Mouse (Mus musculus): ENCODE measurements at regions not wholly inside any gene's neighbourhood (a gene's known extent, or its start where the extent isn't known, plus 50 kb on each side); places are given as distances from the start of the nearest gene placed in this dataset.

GRCm38 (mm10) chr3:102340731-102341130 lies 129.0 kb upstream of the Ngf start:
- TF ChIP-seq GATA1 (IDR thresholded peaks at IDR 0.05; ENCODE audit: borderline replicate concordance, low read length) (no peak), CTCF (IDR thresholded peaks at IDR 0.05; ENCODE audit: low read depth, low read length) (no peak), TAL1 (conservative IDR thresholded peaks at IDR 0.05; ENCODE audit: low read depth, low read length) (no peak), GATA2 (IDR thresholded peaks at IDR 0.05; ENCODE audit: borderline replicate concordance, low read depth, low read length) (no peak), POLR2AphosphoS5 (IDR thresholded peaks at IDR 0.05; ENCODE audit: insufficient replicate concordance, low read depth, low read length) (no peak)
